Mouse (Mus musculus): ENCODE measurements around the gene Wdr53. TPM values are rescaled to one million over a fixed set of nuclear protein-coding genes. Genes with fewer than 3 reads are reported as not detected.
"Not testable (repeated sequence)": the region's sequence is repeated elsewhere in the genome, so short reads cannot be mapped to it uniquely, and the experiment has no call there.

Gene Wdr53
- 17.1 and 18.5 TPM in 2 replicates for polyA plus RNA-seq (2016; fragmentation: Nextera tagmentation; extraction: Ambion mirVana)

DNA sequence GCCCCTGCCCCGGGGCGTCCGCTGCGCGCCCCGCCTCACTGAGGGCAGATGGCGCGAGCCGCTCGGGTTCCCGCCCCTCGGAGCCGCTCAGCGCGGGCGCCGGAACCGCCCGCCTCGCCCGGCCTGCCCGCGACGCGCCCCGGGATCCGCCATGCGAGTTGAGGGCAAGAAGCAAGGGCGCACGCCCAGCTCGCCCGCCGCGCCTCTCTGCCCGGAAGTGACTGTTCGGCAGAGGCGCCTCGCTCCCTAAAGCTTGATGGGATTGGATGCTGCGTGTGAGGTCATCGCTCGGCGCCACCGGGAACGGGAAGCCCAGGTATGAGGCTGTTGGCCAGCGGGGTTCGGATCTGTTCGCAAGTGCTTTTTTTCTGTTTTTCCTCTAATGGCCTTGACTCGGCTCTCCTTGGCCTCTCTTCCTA lies at the start of gene Wdr53, which contains the start of gene Fbxo45:
Wdr53 (plus strand) TSS at position 276 of the 419 bp plus-strand sequence.
Fbxo45 (minus strand) TSS at position 207 of the 419 bp plus-strand sequence.
- peak; percentile 99 for ATAC-seq (ENCODE audit: low FRiP score)
- WGBS: under 1% methylated on average over 45 of the region's 48 CpGs
- 0 out of 2 replicates have a peak, but pooled peaks cover 2% of the 10 kb centered on the region for H3K36me3 ChIP-seq

DNA sequence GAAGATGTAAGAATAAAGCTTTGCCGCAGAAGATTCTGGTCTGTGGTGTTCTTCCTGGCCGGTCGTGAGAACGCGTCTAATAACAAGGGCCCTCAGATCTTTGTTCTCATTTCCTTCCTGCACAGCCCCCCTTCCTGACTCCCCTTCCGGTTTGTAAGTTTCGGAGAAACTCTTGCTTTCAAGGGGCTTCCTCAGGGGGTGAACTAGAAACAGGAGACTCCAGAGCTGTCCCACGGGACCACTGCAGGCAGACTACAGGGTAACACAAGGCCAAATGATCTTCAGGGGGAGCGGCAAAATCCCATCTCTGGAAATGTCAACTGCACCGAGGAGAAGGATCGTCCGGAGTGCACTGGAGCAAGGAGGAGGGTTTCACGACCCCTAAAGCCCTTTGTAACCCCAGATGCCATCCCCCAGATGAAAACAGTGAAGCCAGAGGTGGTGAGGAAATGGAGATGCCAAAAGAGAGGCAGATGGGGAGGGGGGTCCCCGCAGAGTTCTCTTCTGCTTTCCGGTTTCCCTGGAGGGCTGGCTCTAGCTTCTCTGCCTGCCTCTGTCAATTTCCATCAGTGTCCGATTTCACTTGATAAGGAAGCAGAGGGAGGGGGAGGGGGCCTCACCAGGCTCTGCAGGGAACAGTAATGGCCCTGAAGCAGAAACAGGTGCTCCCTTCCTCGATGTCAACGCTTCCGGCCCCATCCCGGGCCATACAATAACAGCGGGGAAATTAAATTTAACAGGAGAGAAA lies 46.6 kb upstream of the Wdr53 start:
- peak; percentile 68 for ATAC-seq (ENCODE audit: low FRiP score)
- Histone ChIP-seq H3K4me1 (peaks cover 9% of the 10 kb centered on the region), H3K27me3 (peaks cover 3% of the 10 kb centered on the region; the same call in 1 of the 2 replicates), H3K4me2 (replicated peaks) (peak overlapping the region; percentile 44), H3K9me3 (replicated peaks) (no peaks in the 10 kb centered on the region), H3K9ac (peak overlapping the region; percentile 40; the same call in 1 of the 2 replicates), H3K36me3 (no peaks in the 10 kb centered on the region), H3K4me3 (peak overlapping the region; percentile 20), H3K27ac (peak overlapping the region; percentile 75)
- WGBS: 47% methylated on average over 21 of the region's 21 CpGs

More for the DNA sequence above, at the start of gene Wdr53, which contains the start of gene Fbxo45:
- peak within 1 kb of the TSS; percentile 94 for H3K27ac ChIP-seq
- no peaks in the 10 kb centered on the region for H3K27me3 ChIP-seq
- H3K4me2 ChIP-seq (replicated peaks): peak within 1 kb of the TSS; percentile 76
- peak within 1 kb of the TSS; percentile 97 for H3K9ac ChIP-seq
- peaks cover 27% of the 10 kb centered on the region for H3K4me1 ChIP-seq
- peak within 1 kb of the TSS; percentile 89 for H3K4me3 ChIP-seq
- no peaks in the 10 kb centered on the region for H3K9me3 ChIP-seq (replicated peaks)

DNA sequence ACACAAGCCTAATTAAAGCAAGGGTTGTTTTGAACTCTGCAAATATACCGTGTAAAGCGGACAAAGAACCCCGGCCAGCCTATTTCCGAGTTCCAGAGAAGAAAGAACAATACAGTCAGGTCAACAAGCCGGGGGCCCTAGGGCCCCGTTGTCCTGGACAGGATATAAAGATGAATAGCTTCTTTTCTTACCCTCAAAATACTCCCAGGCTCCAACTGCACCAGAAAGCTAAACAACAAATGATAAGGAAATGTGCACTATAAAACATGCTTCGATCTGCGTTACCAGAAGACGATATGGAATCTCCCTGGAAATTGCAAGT lies 46.1 kb upstream of the Wdr53 start:
- no peaks in the 10 kb centered on the region for H3K36me3 ChIP-seq
- peaks cover 9% of the 10 kb centered on the region for H3K4me1 ChIP-seq
- H3K4me3 ChIP-seq: 0 out of 2 replicates have a peak overlapping the region, but pooled peaks have one; percentile 20
- peak overlapping the region; percentile 75 for H3K27ac ChIP-seq
- no peaks in the 10 kb centered on the region for H3K9me3 ChIP-seq (replicated peaks)
- WGBS: 35% methylated on average over 9 of the region's 9 CpGs
- H3K9ac ChIP-seq: no peak overlapping the region; the same call in 1 of the 2 replicates
- ATAC-seq (ENCODE audit: low FRiP score): no peak; the same call in 1 of the 2 replicates
- peak overlapping the region; percentile 44 for H3K4me2 ChIP-seq (replicated peaks)
- H3K27me3 ChIP-seq: peaks cover 3% of the 10 kb centered on the region; the same call in 1 of the 2 replicates

DNA sequence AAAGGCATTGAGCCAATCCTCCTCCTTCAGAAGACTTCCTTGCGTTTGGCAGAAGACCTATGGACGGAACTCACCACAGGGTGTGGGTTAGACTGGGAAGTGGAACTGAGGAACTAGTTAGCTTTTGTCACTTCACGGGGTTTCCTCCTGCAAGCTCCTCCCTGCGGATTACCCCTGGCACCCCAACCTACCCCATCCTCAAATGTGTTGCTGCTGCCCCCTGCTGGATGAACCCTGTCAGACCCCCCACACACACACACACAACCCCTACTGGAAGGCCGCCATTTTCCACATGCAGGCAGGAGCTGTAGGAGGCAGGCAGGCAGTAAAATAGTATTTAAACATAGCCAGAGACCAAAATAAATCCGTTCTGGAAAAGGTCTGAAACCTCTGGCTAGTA lies 44.3 kb upstream of the Wdr53 start:
- 74% methylated on average over 6 of the region's 6 CpGs for WGBS
- no peak overlapping the region for H3K9ac ChIP-seq

DNA sequence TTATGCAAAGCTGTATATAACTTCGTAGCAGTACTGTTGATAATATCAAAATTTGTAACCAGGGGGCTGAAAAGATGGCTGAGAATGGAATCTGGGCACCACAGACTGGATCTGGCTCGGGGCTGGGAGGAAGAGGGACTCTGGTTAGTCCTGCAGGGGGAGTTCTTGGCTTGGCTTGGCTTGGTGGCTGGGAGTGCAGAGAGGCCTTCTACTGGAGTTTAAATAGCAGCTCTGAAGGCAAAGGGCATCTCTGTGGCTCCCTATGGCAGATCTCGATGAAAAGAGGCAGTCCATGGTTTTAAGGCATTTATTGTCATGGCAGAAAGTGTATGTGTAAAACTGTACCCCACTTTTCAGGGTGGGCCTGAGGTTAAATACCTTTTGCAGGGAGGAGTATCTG lies 42.1 kb upstream of the Wdr53 start:
- peaks cover 3% of the 10 kb centered on the region; the same call in 1 of the 2 replicates for H3K27me3 ChIP-seq
- H3K9ac ChIP-seq: no peak overlapping the region
- H3K4me3 ChIP-seq: no peak overlapping the region
- peaks cover 11% of the 10 kb centered on the region for H3K9me3 ChIP-seq (replicated peaks)
- no peak for ATAC-seq (ENCODE audit: low FRiP score)
- peaks cover 9% of the 10 kb centered on the region for H3K4me1 ChIP-seq
- no peak overlapping the region for H3K27ac ChIP-seq
- H3K36me3 ChIP-seq: no peaks in the 10 kb centered on the region
- no peak overlapping the region for H3K4me2 ChIP-seq (replicated peaks)
- 61% methylated on average over 3 of the region's 3 CpGs for WGBS

More for the DNA sequence above, 44.3 kb upstream of the Wdr53 start:
- peaks cover 9% of the 10 kb centered on the region for H3K4me1 ChIP-seq
- H3K27ac ChIP-seq: no peak overlapping the region
- no peaks in the 10 kb centered on the region for H3K9me3 ChIP-seq (replicated peaks)
- H3K4me2 ChIP-seq (replicated peaks): no peak overlapping the region
- no peaks in the 10 kb centered on the region for H3K36me3 ChIP-seq
- ATAC-seq (ENCODE audit: low FRiP score): no peak
- H3K27me3 ChIP-seq: peaks cover 3% of the 10 kb centered on the region; the same call in 1 of the 2 replicates
- H3K4me3 ChIP-seq: no peak overlapping the region

DNA sequence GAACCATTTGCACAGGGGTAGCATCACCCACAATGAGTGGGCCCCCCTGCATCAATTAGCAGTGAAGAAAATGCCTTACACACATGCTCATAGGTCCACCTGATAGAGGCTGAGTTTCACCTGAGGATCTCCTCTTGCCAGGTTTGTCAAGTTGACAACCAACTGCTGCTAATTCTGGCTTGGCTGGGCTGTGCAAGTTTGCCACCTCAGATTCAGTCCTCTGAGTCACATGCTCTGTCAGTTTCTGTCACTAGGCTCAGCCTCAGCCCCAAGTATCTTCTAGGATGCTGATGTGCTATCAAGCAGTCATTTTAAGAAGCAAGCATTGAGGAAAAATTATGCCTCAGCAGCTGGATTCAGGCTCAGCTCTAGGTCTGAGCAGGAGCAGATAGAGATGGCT lies 32.9 kb upstream of the Wdr53 start:
- Histone ChIP-seq H3K4me1 (no peaks in the 10 kb centered on the region), H3K9ac (no peak overlapping the region), H3K27me3 (no peaks in the 10 kb centered on the region), H3K9me3 (replicated peaks) (peaks cover 10% of the 10 kb centered on the region), H3K27ac (no peak overlapping the region), H3K36me3 (no peaks in the 10 kb centered on the region), H3K4me2 (replicated peaks) (no peak overlapping the region), H3K4me3 (no peak overlapping the region)
- ATAC-seq (ENCODE audit: low FRiP score): no peak

DNA sequence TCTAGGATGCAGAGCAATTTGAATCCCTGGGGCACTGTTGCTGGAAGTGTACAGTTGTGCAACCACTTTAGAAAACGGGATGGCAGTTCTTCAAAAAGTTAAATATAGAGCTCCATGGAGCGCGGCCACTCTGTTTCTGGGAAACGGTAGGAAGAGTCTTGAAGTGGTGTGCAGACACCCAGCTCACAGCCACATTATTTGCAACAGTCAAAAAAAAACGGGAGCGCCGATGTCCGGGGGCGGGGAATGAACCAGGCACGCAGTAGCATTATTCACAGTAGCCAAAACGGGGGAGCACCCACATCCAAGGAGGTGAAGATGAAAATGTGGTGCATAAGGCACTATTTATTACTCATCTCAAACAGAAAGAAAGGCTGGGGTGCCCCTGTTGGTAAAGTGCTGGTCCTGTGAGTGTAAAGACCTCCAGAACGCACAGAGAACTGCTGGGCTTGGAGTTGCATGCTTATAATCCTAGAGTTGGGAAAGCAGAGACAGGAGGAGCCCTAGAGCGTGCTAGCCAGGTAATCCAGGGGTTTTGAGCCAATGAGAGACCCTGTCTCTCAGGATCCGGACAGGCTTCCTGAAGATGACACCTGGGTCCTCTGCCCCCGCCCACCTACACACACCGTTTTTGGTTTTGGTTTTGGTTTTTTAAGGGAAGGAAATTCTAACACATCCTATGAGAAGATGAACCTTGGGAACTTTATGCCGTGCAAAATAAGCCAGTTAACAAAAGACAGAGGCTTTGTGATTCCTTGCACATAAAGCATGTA lies 32.0 kb upstream of the Wdr53 start:
- no peak overlapping the region for H3K27ac ChIP-seq
- no peak overlapping the region for H3K4me2 ChIP-seq (replicated peaks)
- ATAC-seq (ENCODE audit: low FRiP score): no peak
- peaks cover 2% of the 10 kb centered on the region for H3K9me3 ChIP-seq (replicated peaks)
- H3K4me3 ChIP-seq: no peak overlapping the region
- H3K27me3 ChIP-seq: no peaks in the 10 kb centered on the region
- no peak overlapping the region for H3K9ac ChIP-seq
- WGBS: 82% methylated on average over 17 of the region's 17 CpGs
- H3K36me3 ChIP-seq: no peaks in the 10 kb centered on the region
- no peaks in the 10 kb centered on the region for H3K4me1 ChIP-seq

DNA sequence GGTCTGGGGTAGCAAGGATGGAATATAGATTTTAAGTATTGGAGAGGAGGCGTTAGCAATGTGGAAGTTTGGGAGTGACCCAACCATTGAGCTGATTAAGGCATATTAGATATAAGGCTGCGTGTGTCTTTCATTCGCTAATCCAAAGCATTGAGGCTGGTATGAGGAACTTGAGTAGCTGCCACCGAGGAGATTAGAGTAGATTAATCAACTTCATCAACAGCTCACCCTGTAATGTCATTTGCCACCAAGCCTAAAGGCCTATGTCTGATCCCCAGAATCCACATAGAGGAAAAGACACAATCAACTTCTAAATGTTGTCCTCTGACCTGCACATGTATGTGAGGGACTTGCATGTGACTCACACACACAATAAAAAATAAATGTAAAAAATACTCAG lies 25.2 kb upstream of the Wdr53 start:
- no peak overlapping the region for H3K4me2 ChIP-seq (replicated peaks)
- ATAC-seq (ENCODE audit: low FRiP score): no peak
- H3K9ac ChIP-seq: no peak overlapping the region
- no peaks in the 10 kb centered on the region for H3K4me1 ChIP-seq
- no peak overlapping the region for H3K27ac ChIP-seq
- H3K4me3 ChIP-seq: no peak overlapping the region
- 86% methylated on average over 4 of the region's 4 CpGs for WGBS
- no peaks in the 10 kb centered on the region; the same call in 1 of the 2 replicates for H3K9me3 ChIP-seq (replicated peaks)
- H3K36me3 ChIP-seq: no peaks in the 10 kb centered on the region
- no peaks in the 10 kb centered on the region for H3K27me3 ChIP-seq

DNA sequence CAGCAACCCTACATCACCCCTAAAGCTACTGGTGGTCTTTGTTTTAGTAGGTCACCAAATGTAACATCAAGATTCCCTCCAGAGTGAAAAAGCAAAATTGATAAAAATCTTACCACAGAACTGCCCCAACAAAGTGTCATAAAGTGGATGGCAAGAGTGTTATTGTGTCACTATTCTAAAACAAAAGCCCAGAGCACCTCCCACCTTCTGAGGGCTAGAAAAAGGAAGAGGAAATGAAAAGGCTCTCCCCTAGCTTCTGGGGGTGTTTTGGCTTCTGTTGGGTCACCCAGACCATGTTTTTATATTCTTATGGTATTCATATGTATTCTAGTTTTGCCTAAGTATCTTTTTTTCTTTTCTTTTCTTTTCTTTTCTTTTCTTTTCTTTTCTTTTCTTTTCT lies 24.6 kb upstream of the Wdr53 start:
- no peaks in the 10 kb centered on the region for H3K4me1 ChIP-seq
- no peaks in the 10 kb centered on the region for H3K27me3 ChIP-seq
- H3K36me3 ChIP-seq: no peaks in the 10 kb centered on the region
- H3K4me3 ChIP-seq: no peak overlapping the region
- H3K9ac ChIP-seq: no peak overlapping the region
- no peak for ATAC-seq (ENCODE audit: low FRiP score)
- no peak overlapping the region for H3K4me2 ChIP-seq (replicated peaks)
- H3K9me3 ChIP-seq (replicated peaks): no peaks in the 10 kb centered on the region; the same call in 1 of the 2 replicates
- H3K27ac ChIP-seq: no peak overlapping the region

DNA sequence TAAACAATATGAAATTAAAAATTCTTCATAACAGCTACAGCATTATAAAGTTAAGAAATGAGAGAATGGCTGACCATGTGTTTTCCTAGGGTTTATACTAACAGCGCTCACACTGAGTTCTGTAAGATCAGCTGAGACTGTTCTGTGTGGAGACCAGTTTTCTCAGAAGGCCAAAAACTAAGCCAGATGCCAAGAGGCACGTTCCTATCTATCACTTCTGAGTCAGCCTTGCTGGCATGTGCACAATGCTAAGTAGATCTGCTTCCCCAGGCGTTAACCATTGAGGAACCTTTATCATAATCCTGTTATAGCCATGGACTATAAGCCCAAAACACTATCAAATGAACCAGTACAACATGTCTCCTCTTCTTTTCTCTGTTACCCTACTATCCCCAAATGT lies 15.0 kb upstream of the Wdr53 start:
- not testable (repeated sequence) for ATAC-seq (ENCODE audit: low FRiP score); H3K4me1 ChIP-seq; H3K9ac ChIP-seq; H3K27ac ChIP-seq; H3K9me3 ChIP-seq (replicated peaks); H3K4me3 ChIP-seq; H3K27me3 ChIP-seq; H3K4me2 ChIP-seq (replicated peaks)
- 91% methylated on average over 3 of the region's 3 CpGs for WGBS
- H3K36me3 ChIP-seq: peaks cover 22% of the 10 kb centered on the region

DNA sequence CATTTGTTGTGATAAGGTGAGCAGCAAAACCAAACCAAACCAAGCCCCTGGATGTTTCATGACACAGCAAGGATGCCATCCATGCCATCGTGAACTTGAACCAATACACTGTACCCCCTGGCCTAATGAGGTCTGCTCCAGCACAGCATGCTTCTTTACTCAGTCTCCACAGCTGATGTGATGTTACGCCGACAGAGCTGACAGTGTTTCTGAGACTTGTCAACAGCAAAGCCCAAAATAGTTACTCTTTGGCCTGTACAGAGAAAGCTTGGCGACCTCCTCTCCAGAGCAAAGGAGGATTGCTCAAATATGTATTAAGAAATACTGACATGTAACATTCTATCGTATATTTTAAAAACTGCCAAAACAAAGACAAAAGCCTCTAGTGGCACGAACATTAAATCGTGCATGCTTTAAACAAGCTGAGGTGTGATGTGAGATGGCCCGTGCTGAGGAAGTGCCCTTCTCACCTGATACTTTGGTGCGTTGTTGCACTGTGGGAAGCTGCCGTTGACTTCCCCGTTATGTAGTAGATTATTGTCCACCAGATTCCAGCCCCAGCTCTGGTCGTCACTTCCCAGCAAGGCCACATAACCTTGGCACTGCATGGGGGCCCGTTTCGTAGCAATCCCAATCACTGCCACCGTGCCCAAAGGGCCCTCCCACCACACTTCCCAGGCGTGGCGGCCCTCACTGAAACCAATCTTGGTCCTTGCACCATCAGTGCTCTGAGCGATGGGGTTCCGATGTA lies 8.9 kb upstream of the Wdr53 start:
- peaks cover 26% of the 10 kb centered on the region for H3K36me3 ChIP-seq
- H3K9ac ChIP-seq: no peak overlapping the region
- no peak overlapping the region for H3K4me2 ChIP-seq (replicated peaks)
- no peak overlapping the region for H3K4me3 ChIP-seq
- no peak for ATAC-seq (ENCODE audit: low FRiP score)
- WGBS: 93% methylated on average over 19 of the region's 19 CpGs
- H3K9me3 ChIP-seq (replicated peaks): no peaks in the 10 kb centered on the region
- H3K27me3 ChIP-seq: no peaks in the 10 kb centered on the region
- H3K4me1 ChIP-seq: no peaks in the 10 kb centered on the region
- H3K27ac ChIP-seq: no peak overlapping the region
